9 mouse cellular contexts compared by ENCODE assay signal in the genomic region with DNA sequence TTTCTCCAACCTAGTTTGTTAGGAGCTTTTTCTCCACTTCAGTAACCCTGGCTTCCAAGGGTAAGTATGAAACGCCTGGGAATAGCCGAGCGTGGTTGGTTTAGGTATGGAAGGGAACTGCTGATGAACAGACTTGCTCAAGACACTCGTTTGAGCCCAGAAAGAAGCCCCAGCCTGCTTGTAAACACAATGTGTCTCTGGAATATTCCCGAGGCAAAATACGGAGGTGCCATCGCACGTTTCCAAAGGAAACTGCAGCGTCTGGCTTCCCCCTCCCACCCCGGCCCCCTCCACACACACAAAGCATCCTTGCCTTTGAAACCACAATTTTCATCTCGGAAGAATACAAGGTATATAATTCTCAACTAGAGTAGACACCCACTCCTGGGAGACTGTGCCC. TPM values are rescaled to one million over a fixed set of nuclear protein-coding genes. Genes with fewer than 3 reads are reported as not detected.
DNase-seq lines count a peak whose midpoint lies in the region; ATAC-seq lines count a peak whose summit lies in the region.
"Had no signal": no experiment of that assay in that cellular context is flagged by ENCODE, and none has a peak within 500 bp of the region (broad histone marks: within the 10 kb centered on the region; RNA-seq: fewer than 3 reads in every experiment).

No protein-coding gene starts in this region.

- H3K4me2 ChIP-seq in forebrain, embryonic 16.5 days (ENCODE audit: low read length): peak overlapping the region; percentile 86

- H3K36me3 ChIP-seq in heart, embryonic 10.5 days: no peaks in the 10 kb centered on the region
- no peaks in the 10 kb centered on the region for H3K36me3 ChIP-seq in forebrain, embryonic 16.5 days (ENCODE audit: control insufficient read depth, insufficient read depth)
- H3K36me3 ChIP-seq in midbrain, embryonic 10.5 days: no peaks in the 10 kb centered on the region
- H3K36me3 ChIP-seq: G1E had no signal

- H3K9me3 ChIP-seq in heart, embryonic 10.5 days: no peaks in the 10 kb centered on the region
- H3K9me3 ChIP-seq in forebrain, embryonic 16.5 days (ENCODE audit: control insufficient read depth, low read length): no peaks in the 10 kb centered on the region
- no peaks in the 10 kb centered on the region for H3K9me3 ChIP-seq in midbrain, embryonic 10.5 days (replicated peaks)

- ATAC-seq in forebrain, embryonic 16.5 days: no peak
- no peak for ATAC-seq in erythroid progenitor cell, adult 5-6 weeks (replicated peaks; ENCODE audit: low FRiP score, poor library complexity, severe bottlenecking)

- peaks cover 62% of the 10 kb centered on the region for H3K4me1 ChIP-seq in heart, embryonic 10.5 days
- peaks cover 39% of the 10 kb centered on the region for H3K4me1 ChIP-seq in forebrain, embryonic 16.5 days (replicated peaks; ENCODE audit: control insufficient read depth, insufficient read depth, low read length)
- H3K4me1 ChIP-seq in midbrain, embryonic 10.5 days: peaks cover 42% of the 10 kb centered on the region

- H3K27me3 ChIP-seq in heart, embryonic 10.5 days (ENCODE audit: insufficient read depth, poor library complexity, severe bottlenecking): peaks cover 51% of the 10 kb centered on the region
- H3K27me3 ChIP-seq in forebrain, embryonic 16.5 days (replicated peaks; ENCODE audit: control insufficient read depth, insufficient read depth, low read length): 0 out of 2 replicates have a peak, but pooled peaks cover 2% of the 10 kb centered on the region
- peaks cover 90% of the 10 kb centered on the region for H3K27me3 ChIP-seq in midbrain, embryonic 10.5 days (ENCODE audit: low read depth, poor library complexity, severe bottlenecking)

- DNase-seq in heart, embryonic 10.5 days (ENCODE audit: low spot score): no peak
- DNase-seq in heart, adult 11 months: no peak
- peak; percentile 22 for DNase-seq in NIH3T3 (ENCODE audit: low read depth)
- no peak for DNase-seq in midbrain, embryonic 10.5 days (ENCODE audit: low spot score)
- DNase-seq in right cerebral cortex, adult 18-20 months: no peak
- DNase-seq in gastrocnemius, postnatal 4 days (ENCODE audit: low spot score in 2 of 2): no peak

- 6% methylated on average over 11 of the region's 11 CpGs for WGBS in heart, embryonic 10.5 days
- 7% methylated on average over 11 of the region's 11 CpGs for WGBS in forebrain, embryonic 16.5 days
- 9% methylated on average over 11 of the region's 11 CpGs for WGBS in midbrain, embryonic 10.5 days

- peak overlapping the region; percentile 74 for H3K4me3 ChIP-seq in heart, embryonic 10.5 days
- H3K4me3 ChIP-seq in forebrain, embryonic 16.5 days (replicated peaks; ENCODE audit: low read length): peak overlapping the region; percentile 68
- peak overlapping the region; percentile 78 for H3K4me3 ChIP-seq in midbrain, embryonic 10.5 days

- no peak overlapping the region for H3K27ac ChIP-seq in heart, embryonic 10.5 days
- H3K27ac ChIP-seq in forebrain, embryonic 16.5 days (ENCODE audit: low read length): peak overlapping the region; percentile 90
- no peak overlapping the region for H3K27ac ChIP-seq in midbrain, embryonic 10.5 days (replicated peaks)

- H3K9ac ChIP-seq in forebrain, embryonic 16.5 days (replicated peaks; ENCODE audit: low read depth, low read length): peak overlapping the region; percentile 81

RNA-seq across cellular contexts. Expression of a gene that starts 1.7 kb away (rescaled TPM):
- polyA plus RNA-seq in heart, embryonic 10.5 days (2016; fragmentation: Nextera tagmentation; extraction: Ambion mirVana): 0.88 and 0.99 TPM in 2 replicates
- 2.1 and 2.3 TPM in 2 replicates for polyA plus RNA-seq in forebrain, embryonic 16.5 days (2015; fragmentation: Nextera tagmentation; extraction: Ambion mirVana)
- polyA plus RNA-seq in midbrain, embryonic 10.5 days (2016; fragmentation: Nextera tagmentation; extraction: Ambion mirVana): 0.10 and 0.37 TPM in 2 replicates
- total RNA-seq in gastrocnemius, postnatal 4 days (2021): 1 to 10 TPM; 5.2 to 6.4 TPM
- 1.1 and 3.4 TPM in 2 replicates for total RNA-seq in erythroid progenitor cell, adult 5-6 weeks (2015; ENCODE audit: low replicate concordance)
- total RNA-seq in erythroid progenitor cell, adult 5-6 weeks (2017; ENCODE audit: low replicate concordance): 1.4 and 3.2 TPM in 2 replicates
